Mouse (Mus musculus) small intestine, adult 2 months (tissue): ENCODE data around the gene Zfp326.

ENCODE experiments used
- CTCF ChIP-seq: fragments of 200-500 bp; IDR thresholded peaks from 2 replicates; pipeline ENCODE4 v1.5.1; 2012; ENCODE audit warnings: low read depth, mild to moderate bottlenecking, control low read depth, inconsistent platforms, low read length, moderate library complexity, mixed read lengths; ENCODE audit not compliant: insufficient replicate concordance, insufficient read length; ENCODE audit errors: extremely low read depth
- POLR2A ChIP-seq: fragments of 200-500 bp; IDR thresholded peaks from 2 replicates; pipeline ENCODE4 v1.6.1; 2012; ENCODE audit warnings: low read depth, mild to moderate bottlenecking, control low read depth, inconsistent platforms, low read length, moderate library complexity

GRCm38 (mm10) chr5:105876068-105876924 is at the start of gene Zfp326:
- TF ChIP-seq CTCF, result no peak
- TF ChIP-seq POLR2A, result peak; percentile 88
